Mouse (Mus musculus) spleen, adult 18-20 months (tissue): ENCODE measurements around the gene Pagr1b.
A peak's percentile ranks its signal among the peaks of the same experiment; 100 is the strongest.

Experiments
- DNase-seq, 2 experiments: peaks; one replicate each; pipeline ENCODE4 v3.0.0; 2022; ENCODE audit warnings: mixed read lengths in 2 of 2

Gene Pagr1b

GRCm38 (mm10) chr7:126988816-126989215 is 27.5 kb downstream of the Pagr1b start:
- DNase-seq: no peak

DNA sequence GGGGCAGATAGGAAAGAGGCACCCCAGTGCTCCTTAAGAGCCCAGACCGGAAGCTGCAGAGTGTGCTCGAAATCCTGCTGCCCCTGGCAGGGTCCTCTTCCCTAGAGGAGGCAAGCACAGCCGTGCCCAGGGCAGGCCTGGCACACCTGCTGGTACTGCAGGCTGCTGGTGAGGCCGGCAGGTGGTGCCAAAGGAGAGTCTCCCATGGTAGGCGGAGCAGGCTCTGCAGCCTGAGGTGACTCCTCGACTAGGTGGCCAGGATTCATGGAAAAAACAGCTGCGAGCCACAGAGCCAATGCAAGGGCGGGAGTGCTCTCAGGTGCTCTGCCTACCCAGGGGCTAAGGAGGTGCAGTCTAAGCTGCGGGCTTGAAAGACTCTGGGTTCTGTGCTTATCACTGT is 30.0 kb downstream of the Pagr1b start:
- DNase-seq: peak in 1 of 2 experiments; percentile 16

DNA sequence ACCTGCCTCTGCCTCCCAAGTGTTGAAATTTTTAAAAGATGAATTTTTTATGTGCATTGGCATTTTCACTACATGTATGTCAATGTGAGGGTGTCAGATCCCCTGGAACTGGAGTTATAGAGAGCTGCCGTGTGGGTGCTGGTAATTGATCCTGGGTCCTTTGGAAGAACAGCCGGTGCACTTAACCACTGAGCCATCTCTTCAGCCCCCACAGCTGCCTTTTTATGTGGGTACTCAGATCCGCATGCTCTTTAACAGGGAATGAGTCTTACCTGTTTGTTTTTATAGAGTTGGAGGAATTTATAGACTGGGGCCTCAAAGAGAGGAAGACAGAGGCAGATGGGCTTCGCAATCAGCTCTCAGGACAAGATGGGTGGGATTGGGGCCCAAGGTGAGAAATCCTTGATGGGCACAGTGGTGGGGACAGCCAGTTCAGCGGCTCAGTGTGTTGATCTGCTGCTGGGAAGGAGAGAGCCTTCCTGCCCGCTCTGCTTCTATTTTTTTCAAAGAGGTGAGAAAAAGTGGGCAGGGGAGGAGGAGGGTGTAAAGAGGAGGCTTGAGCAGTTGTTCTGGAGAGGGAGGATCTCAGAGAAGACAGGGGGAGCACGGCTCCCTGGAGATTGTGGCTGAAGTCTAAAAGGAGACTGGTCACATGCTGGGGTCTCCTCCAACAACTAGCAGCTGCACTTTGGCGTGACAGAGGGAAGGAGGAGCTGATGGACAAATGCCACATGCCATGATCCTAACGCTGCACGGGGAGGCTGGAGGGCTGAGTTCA is 31.4 kb downstream of the Pagr1b start:
- DNase-seq: no peak

- DNase-seq: no peak
Measured at GRCm38 (mm10) chr7:126983113-126983512, 33.2 kb downstream of the Pagr1b start.

- DNase-seq: no peak
Measured at GRCm38 (mm10) chr7:126982054-126982453, 34.2 kb downstream of the Pagr1b start.

DNA sequence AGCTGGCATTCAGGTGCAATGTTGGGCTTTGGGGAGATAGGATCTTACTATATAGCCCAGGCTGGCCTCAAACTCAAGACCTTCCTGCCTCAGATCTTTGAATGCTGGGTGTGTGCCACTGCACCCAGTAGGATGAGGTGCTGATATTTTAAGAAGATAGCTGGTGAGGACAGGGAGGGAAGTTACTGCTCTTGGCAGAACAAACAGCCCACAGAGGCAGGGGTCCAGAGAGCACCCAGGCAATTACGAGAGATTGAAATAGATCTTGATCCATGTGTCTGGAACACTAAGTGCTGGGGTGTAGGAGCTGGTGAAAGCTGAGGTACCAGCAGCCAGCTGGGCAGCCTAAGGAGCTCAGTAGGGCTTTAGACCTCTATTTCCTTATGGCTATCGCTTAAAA is 34.7 kb downstream of the Pagr1b start:
- no peak for DNase-seq

DNA sequence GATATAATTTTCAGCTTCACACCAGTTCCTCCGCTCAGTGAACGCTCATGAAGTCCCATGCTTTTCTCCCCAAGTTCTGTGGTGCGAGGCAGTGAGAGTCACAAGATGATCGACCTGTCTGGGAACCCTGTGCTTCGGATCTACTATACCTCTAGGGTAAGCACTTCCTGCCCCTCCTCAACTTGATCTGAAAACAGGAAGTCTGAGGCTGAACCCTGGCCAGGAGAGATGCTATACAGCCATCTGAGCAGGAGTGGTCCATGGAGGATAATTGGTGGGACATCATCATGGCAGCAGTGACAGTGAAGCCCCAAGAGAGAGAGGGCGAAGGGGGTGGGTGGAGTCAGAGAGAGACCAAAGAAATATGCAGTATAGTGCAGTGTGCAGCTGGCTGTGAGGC is 37.4 kb downstream of the Pagr1b start:
- peak in 1 of 2 experiments; percentile 7 for DNase-seq

- DNase-seq: peak in 1 of 2 experiments; percentile 18
Measured at GRCm38 (mm10) chr7:126976878-126977459, 39.3 kb downstream of the Pagr1b start.

- DNase-seq: peak; percentile 89 to 97
Measured at GRCm38 (mm10) chr7:126975950-126976866, 40.1 kb downstream of the Pagr1b start, which contains the start of gene Cdiptos. Gene Cdiptos, minus strand, starts transcription at chr7:126976098.

DNA sequence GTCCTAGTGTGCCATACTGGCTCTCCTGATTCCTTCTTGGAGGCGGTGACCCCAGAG is 40.6 kb downstream of the Pagr1b start, which contains the start of gene Cdipt:
TSS of gene Cdipt (plus strand) at position 22 of the 57 bp plus-strand sequence.
- no peak for DNase-seq

DNA sequence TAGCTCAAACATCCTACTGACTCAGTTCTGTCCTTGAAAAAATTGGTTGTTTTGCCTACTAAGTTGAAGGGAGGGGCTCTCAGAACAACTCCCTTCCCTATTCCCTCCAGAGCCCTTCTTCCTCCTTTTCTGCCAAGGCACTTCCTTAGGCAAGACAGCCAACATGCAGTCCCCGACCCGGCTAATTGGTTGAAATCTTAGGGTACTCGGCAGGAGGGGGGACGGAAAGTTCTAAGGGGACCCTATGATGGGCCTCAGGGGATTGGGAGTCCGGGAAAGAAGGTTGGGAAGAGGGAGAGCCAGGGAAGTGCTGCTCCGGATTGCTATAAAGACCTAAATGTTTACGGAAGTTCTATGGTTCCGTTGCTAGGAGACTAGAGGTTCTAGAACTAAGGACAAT is 40.8 kb downstream of the Pagr1b start:
- DNase-seq: peak in 1 of 2 experiments; percentile 20

DNA sequence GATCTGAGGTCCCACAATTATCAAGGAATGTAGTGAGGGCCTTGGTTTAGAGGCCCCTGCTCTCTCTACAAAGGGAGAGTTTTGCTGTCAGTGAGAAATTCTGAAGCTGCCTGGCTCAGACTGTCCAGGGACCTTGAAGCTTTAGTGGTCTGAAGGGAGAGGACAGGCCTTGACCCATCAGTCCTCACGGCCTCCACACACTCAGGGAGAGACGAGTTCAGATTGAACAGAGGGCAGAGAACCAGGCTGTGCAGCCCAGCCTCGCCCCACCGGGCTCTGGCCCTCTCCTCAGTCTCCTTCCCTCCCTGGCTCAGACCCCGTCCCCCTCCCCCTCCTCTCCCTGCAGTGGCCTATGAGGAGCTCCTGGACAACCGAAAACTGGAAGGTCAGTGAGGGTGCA is 48.9 kb downstream of the Pagr1b start:
- DNase-seq: no peak

- DNase-seq: no peak
Measured at GRCm38 (mm10) chr7:126965568-126965967, 50.7 kb downstream of the Pagr1b start.

GRCm38 (mm10) chr7:126963548-126964286 is 52.6 kb downstream of the Pagr1b start:
- peak in 1 of 2 experiments; percentile 38 for DNase-seq

GRCm38 (mm10) chr7:126961965-126962364 is 54.3 kb downstream of the Pagr1b start:
- no peak for DNase-seq

DNA sequence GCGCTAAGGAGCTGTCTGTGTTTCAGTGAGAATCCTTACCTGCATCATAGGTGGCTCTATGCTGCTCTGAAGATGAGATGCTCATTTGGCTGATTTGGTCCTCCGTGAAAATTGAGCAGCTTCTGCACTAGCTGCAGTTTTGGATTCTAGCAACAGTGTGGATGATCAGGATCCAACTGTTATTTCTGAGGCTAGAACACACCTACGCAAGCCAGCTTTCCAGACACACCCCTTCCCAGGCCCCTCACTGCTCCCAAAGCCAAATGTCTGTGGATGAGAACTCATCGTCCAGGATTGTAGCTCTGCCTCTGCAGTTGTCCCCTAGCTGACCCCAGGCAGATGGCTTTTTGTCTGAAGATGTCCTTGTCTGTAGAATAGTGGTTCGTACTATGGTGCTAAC is 55.2 kb downstream of the Pagr1b start:
- DNase-seq: no peak

DNA sequence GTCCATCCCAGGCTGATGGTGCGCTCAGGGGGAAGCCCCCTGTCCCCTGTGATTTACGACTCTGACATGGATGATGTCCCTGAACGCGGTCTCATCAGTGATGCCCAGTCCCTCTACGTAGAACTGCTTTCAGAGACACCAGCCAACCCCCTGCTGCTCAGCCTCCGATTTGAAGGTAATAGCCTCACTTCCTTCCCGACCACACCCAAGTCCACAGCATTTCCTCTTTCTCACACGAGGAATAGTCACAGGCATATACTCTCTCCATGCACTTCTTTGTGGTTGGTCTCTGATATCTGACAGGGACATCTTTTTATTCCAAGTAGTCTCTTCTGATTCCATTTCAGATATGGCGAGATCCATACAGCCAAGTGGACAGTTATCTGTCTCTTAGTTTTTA is 56.5 kb downstream of the Pagr1b start:
- DNase-seq: no peak

DNA sequence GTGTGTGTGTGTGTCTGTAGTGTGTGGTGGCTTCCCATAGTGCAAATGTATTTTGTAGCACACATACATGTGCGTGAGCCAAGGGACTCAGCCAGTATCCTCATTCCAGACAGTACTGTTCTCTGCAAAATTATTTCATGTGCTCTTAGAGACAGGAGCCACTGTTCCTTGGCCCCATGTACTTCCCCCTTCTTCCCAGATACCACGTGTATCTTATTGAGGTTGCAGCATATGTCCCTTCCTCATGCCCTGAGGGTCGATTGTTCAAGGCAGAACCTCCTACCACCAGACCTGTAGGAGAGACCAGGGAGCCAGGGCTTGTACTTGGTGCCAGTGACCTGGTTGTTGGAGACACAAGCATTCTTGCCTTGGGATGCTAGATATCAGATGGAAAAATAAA is 61.2 kb downstream of the Pagr1b start:
- no peak for DNase-seq

GRCm38 (mm10) chr7:126952646-126953045 is 63.6 kb downstream of the Pagr1b start:
- DNase-seq: no peak

GRCm38 (mm10) chr7:126951741-126952140 is 64.5 kb downstream of the Pagr1b start:
- no peak for DNase-seq
